Mouse (Mus musculus): Measurements from ENCODE around the gene Mrps27. TPM values are rescaled to one million over a fixed set of nuclear protein-coding genes. Genes with fewer than 3 reads are reported as not detected.

The Mrps27 gene
- polyA plus RNA-seq, 1 experiment from 2014 or later, result 38.2 TPM

DNA sequence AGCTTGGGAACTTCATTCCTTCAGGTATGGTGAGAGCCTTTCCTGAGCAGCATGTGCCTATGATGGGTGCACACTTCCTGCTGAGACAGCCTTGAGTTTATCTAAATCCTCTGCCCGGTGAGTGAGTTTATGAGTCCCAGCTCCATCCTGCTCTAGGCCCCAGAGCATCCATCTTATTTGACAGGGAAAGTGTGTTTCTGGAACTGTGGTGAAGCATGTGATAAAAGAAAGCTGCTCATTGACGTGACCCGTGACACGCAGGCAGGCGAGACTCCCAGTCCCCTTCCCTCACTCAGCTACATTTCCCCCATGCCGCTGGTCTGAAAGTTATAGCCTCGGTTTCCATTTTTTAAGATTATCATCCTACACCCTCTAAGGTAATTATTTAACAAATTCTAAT lies 11.3 kb downstream of the Mrps27 start:
- H3K27ac ChIP-seq (replicated peaks; ENCODE audit: low read depth, low read length), result no peak overlapping the region
- WGBS, result 92% methylated on average over 7 of the region's 7 CpGs
- DNase-seq (no peak), ATAC-seq (ENCODE audit: low FRiP score, low TSS enrichment) (no peak)
- no peak overlapping the region for H3K4me2 ChIP-seq (ENCODE audit: low read length)
- no peak overlapping the region for H3K4me3 ChIP-seq (replicated peaks; ENCODE audit: low read depth, low read length)
- H3K9me3 ChIP-seq (ENCODE audit: control insufficient read depth, low read length), result no peaks in the 10 kb centered on the region
- H3K4me1 ChIP-seq (ENCODE audit: control insufficient read depth, insufficient read depth, low read length), result 0 out of 2 replicates have a peak, but pooled peaks cover 4% of the 10 kb centered on the region
- H3K9ac ChIP-seq (replicated peaks; ENCODE audit: low read length), result no peak overlapping the region
- H3K27me3 ChIP-seq (ENCODE audit: control insufficient read depth, insufficient read depth, low read length), result no peaks in the 10 kb centered on the region
- peaks cover 14% of the 10 kb centered on the region; the same call in 1 of the 2 replicates for H3K36me3 ChIP-seq (ENCODE audit: control insufficient read depth, insufficient read depth, low read length)

- no peak overlapping the region for H3K27ac ChIP-seq (replicated peaks; ENCODE audit: low read depth, low read length)
- H3K9me3 ChIP-seq (ENCODE audit: control insufficient read depth, low read length), result no peaks in the 10 kb centered on the region
- no peak overlapping the region for H3K4me3 ChIP-seq (replicated peaks; ENCODE audit: low read depth, low read length)
- H3K27me3 ChIP-seq (ENCODE audit: control insufficient read depth, insufficient read depth, low read length), result no peaks in the 10 kb centered on the region
- DNase-seq, result peak; percentile 44
- 0 out of 2 replicates have a peak, but pooled peaks cover 8% of the 10 kb centered on the region for H3K36me3 ChIP-seq (ENCODE audit: control insufficient read depth, insufficient read depth, low read length)
- no peak overlapping the region for H3K4me2 ChIP-seq (ENCODE audit: low read length)
- no peak for ATAC-seq (ENCODE audit: low FRiP score, low TSS enrichment)
- H3K4me1 ChIP-seq (ENCODE audit: control insufficient read depth, insufficient read depth, low read length), result 0 out of 2 replicates have a peak, but pooled peaks cover 4% of the 10 kb centered on the region
- 37% methylated on average over 9 of the region's 9 CpGs for WGBS
- H3K9ac ChIP-seq (replicated peaks; ENCODE audit: low read length), result no peak overlapping the region
Observed at GRCm38 (mm10) chr13:99356428-99357265, 12.1 kb downstream of the Mrps27 start.

GRCm38 (mm10) chr13:99358921-99359320 lies 14.3 kb downstream of the Mrps27 start:
- no peak for ATAC-seq (ENCODE audit: low FRiP score, low TSS enrichment)
- Histone ChIP-seq H3K27ac (replicated peaks; ENCODE audit: low read depth, low read length) (no peak overlapping the region), H3K4me2 (ENCODE audit: low read length) (no peak overlapping the region), H3K4me3 (replicated peaks; ENCODE audit: low read depth, low read length) (no peak overlapping the region), H3K9ac (replicated peaks; ENCODE audit: low read length) (no peak overlapping the region), H3K4me1 (ENCODE audit: control insufficient read depth, insufficient read depth, low read length) (0 out of 2 replicates have a peak, but pooled peaks cover under 1% of the 10 kb centered on the region), H3K9me3 (ENCODE audit: control insufficient read depth, low read length) (no peaks in the 10 kb centered on the region), H3K27me3 (ENCODE audit: control insufficient read depth, insufficient read depth, low read length) (no peaks in the 10 kb centered on the region), H3K36me3 (ENCODE audit: control insufficient read depth, insufficient read depth, low read length) (peaks cover 9% of the 10 kb centered on the region; the same call in 1 of the 2 replicates)
- WGBS, result 78% methylated on average over 14 of the region's 14 CpGs
- peak; percentile 14 for DNase-seq

DNA sequence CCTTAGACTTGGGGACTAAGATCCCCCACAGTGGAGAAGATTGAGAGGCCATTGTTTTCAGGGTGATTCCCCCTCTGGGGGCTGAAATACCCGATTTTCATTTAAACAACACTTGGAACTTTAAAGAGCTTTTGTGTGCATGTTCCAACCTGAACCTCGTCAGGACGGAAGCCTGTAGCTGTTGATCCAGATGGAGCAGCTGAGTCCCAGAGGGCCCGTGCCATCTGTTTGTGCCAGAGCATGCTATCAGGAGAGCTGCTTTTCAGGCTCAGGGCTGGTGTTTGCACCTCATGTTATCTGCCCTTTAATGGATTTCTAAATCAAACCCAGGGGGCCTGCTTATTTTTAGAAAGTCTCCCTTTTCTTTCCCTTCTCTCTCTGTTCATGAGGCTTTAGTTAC lies 19.3 kb downstream of the Mrps27 start:
- Histone ChIP-seq H3K9ac (replicated peaks; ENCODE audit: low read length) (no peak overlapping the region), H3K27ac (replicated peaks; ENCODE audit: low read depth, low read length) (no peak overlapping the region), H3K4me3 (replicated peaks; ENCODE audit: low read depth, low read length) (no peak overlapping the region), H3K4me2 (ENCODE audit: low read length) (no peak overlapping the region), H3K9me3 (ENCODE audit: control insufficient read depth, low read length) (no peaks in the 10 kb centered on the region), H3K36me3 (ENCODE audit: control insufficient read depth, insufficient read depth, low read length) (peaks cover 24% of the 10 kb centered on the region; the same call in 1 of the 2 replicates), H3K4me1 (ENCODE audit: control insufficient read depth, insufficient read depth, low read length) (no peaks in the 10 kb centered on the region), H3K27me3 (ENCODE audit: control insufficient read depth, insufficient read depth, low read length) (no peaks in the 10 kb centered on the region)
- WGBS, result 50% methylated on average over 4 of the region's 4 CpGs
- DNase-seq, result peak; percentile 26
- ATAC-seq (ENCODE audit: low FRiP score, low TSS enrichment), result no peak

- Histone ChIP-seq H3K9ac (replicated peaks; ENCODE audit: low read length) (no peak overlapping the region), H3K9me3 (ENCODE audit: control insufficient read depth, low read length) (no peaks in the 10 kb centered on the region), H3K4me1 (ENCODE audit: control insufficient read depth, insufficient read depth, low read length) (no peaks in the 10 kb centered on the region), H3K27me3 (ENCODE audit: control insufficient read depth, insufficient read depth, low read length) (no peaks in the 10 kb centered on the region), H3K36me3 (ENCODE audit: control insufficient read depth, insufficient read depth, low read length) (peaks cover 20% of the 10 kb centered on the region; the same call in 1 of the 2 replicates), H3K4me2 (ENCODE audit: low read length) (no peak overlapping the region), H3K4me3 (replicated peaks; ENCODE audit: low read depth, low read length) (no peak overlapping the region), H3K27ac (replicated peaks; ENCODE audit: low read depth, low read length) (no peak overlapping the region)
- ATAC-seq (ENCODE audit: low FRiP score, low TSS enrichment) (no peak), DNase-seq (no peak)
- 92% methylated on average over 5 of the region's 5 CpGs for WGBS
Observed at GRCm38 (mm10) chr13:99366422-99367175, 22.0 kb downstream of the Mrps27 start.

GRCm38 (mm10) chr13:99367554-99368174 lies 23.1 kb downstream of the Mrps27 start:
- no peaks in the 10 kb centered on the region for H3K4me1 ChIP-seq (ENCODE audit: control insufficient read depth, insufficient read depth, low read length)
- no peaks in the 10 kb centered on the region for H3K9me3 ChIP-seq (ENCODE audit: control insufficient read depth, low read length)
- ATAC-seq (ENCODE audit: low FRiP score, low TSS enrichment) (no peak), DNase-seq (no peak)
- H3K4me3 ChIP-seq (replicated peaks; ENCODE audit: low read depth, low read length), result no peak overlapping the region
- 86% methylated on average over 12 of the region's 12 CpGs for WGBS
- no peak overlapping the region for H3K27ac ChIP-seq (replicated peaks; ENCODE audit: low read depth, low read length)
- no peak overlapping the region for H3K9ac ChIP-seq (replicated peaks; ENCODE audit: low read length)
- H3K27me3 ChIP-seq (ENCODE audit: control insufficient read depth, insufficient read depth, low read length), result no peaks in the 10 kb centered on the region
- peaks cover 20% of the 10 kb centered on the region; the same call in 1 of the 2 replicates for H3K36me3 ChIP-seq (ENCODE audit: control insufficient read depth, insufficient read depth, low read length)
- no peak overlapping the region for H3K4me2 ChIP-seq (ENCODE audit: low read length)

DNA sequence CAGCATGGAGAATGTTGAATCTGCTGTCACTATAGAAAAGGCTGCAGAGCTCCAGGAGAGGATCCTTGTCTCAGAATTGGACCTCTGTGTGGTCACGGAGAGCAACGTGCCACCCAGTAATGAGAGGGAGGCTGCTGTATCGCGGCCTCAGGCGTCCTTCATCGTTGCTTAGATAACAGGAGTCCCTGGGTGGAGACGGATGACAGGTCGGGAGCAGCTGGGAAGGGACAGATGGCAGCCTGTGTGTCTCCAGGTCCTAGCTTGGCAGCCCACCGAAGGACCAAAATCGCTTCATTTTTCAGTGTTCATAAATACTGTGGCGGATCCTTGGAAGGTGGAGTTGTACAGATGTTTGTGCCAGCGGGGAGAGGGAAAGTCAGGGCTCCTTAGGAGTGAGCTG lies 24.5 kb downstream of the Mrps27 start:
- no peak for ATAC-seq (ENCODE audit: low FRiP score, low TSS enrichment)
- no peak overlapping the region for H3K27ac ChIP-seq (replicated peaks; ENCODE audit: low read depth, low read length)

GRCm38 (mm10) chr13:99371285-99371684 lies 26.7 kb downstream of the Mrps27 start:
- H3K4me3 ChIP-seq (replicated peaks; ENCODE audit: low read depth, low read length), result no peak overlapping the region
- H3K4me2 ChIP-seq (ENCODE audit: low read length), result no peak overlapping the region
- H3K9ac ChIP-seq (replicated peaks; ENCODE audit: low read length), result no peak overlapping the region
- no peak overlapping the region for H3K27ac ChIP-seq (replicated peaks; ENCODE audit: low read depth, low read length)
- ATAC-seq (ENCODE audit: low FRiP score, low TSS enrichment) (no peak), DNase-seq (no peak)
- H3K4me1 ChIP-seq (ENCODE audit: control insufficient read depth, insufficient read depth, low read length), result 0 out of 2 replicates have a peak, but pooled peaks cover 2% of the 10 kb centered on the region
- H3K36me3 ChIP-seq (ENCODE audit: control insufficient read depth, insufficient read depth, low read length), result peaks cover 6% of the 10 kb centered on the region; the same call in 1 of the 2 replicates
- no peaks in the 10 kb centered on the region for H3K9me3 ChIP-seq (ENCODE audit: control insufficient read depth, low read length)
- no peaks in the 10 kb centered on the region for H3K27me3 ChIP-seq (ENCODE audit: control insufficient read depth, insufficient read depth, low read length)
- WGBS, result 94% methylated on average over 5 of the region's 5 CpGs

More for the DNA sequence above, 24.5 kb downstream of the Mrps27 start:
- peak; percentile 17 for DNase-seq
- peaks cover 13% of the 10 kb centered on the region; the same call in 1 of the 2 replicates for H3K36me3 ChIP-seq (ENCODE audit: control insufficient read depth, insufficient read depth, low read length)
- 62% methylated on average over 12 of the region's 12 CpGs for WGBS
- no peaks in the 10 kb centered on the region for H3K27me3 ChIP-seq (ENCODE audit: control insufficient read depth, insufficient read depth, low read length)
- H3K4me2 ChIP-seq (ENCODE audit: low read length), result no peak overlapping the region
- no peak overlapping the region for H3K9ac ChIP-seq (replicated peaks; ENCODE audit: low read length)
- H3K4me1 ChIP-seq (ENCODE audit: control insufficient read depth, insufficient read depth, low read length), result no peaks in the 10 kb centered on the region
- H3K9me3 ChIP-seq (ENCODE audit: control insufficient read depth, low read length), result no peaks in the 10 kb centered on the region
- no peak overlapping the region for H3K4me3 ChIP-seq (replicated peaks; ENCODE audit: low read depth, low read length)
